Mouse (Mus musculus): ENCODE measurements around the gene Nbeal1.
"Not testable (repeated sequence)": the region's sequence is repeated elsewhere in the genome, so short reads cannot be mapped to it uniquely, and the experiment has no call there.

Nbeal1 gene

DNA sequence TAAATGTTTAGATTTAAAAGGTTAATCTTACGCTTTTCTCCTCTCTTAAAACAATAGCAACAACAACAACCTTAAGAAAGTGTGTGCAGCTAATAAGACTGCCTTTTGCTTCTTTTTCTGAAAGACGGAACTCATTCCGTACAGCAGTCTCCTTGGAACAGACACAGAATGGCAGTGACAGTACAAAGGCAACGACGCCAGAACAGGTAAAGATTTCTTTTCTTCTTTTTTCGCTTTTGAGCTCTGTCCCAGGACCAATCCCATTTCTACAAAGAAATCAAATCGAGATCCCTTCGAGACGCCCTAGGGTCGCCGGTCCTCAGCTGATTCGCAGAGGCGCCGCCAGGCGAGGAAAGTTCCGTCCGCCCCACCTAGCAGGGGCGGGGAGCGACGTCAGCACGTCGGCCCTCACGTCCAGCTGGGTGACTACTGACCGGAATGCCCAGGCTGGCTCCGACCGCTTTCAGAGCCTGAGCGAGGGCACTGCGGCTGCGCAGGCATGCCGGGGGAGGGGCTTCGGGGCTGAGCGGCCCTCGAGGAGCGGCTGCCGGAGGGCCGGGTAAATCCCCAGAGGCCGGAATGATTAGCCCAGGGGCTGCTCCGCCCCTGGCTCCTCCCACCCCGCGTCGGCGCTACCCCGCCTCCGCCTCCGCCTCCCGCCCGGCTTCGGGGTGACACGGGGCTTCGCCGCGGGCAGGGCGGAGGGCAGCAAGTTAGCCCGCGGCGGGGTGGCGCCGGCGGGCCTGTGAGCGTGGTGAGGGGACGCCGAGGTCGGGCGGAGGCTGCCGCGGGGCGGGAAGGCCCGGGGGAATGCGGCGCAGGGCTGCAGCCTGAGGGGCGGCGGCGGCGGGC, at the start of gene Nbeal1:
Gene Nbeal1, plus strand, starts transcription at position 668 of the 852 bp plus-strand sequence.
- DNase-seq (ENCODE audit: low read depth in 1 of 2, low spot score in 2 of 2), result peak; percentile 97 to 99

- no peak for DNase-seq (ENCODE audit: low read depth in 1 of 2, low spot score in 2 of 2)
Observed at GRCm38 (mm10) chr1:60137346-60137745, 43.1 kb upstream of the Nbeal1 start.

- no peak for DNase-seq (ENCODE audit: low read depth in 1 of 2, low spot score in 2 of 2)
Observed at GRCm38 (mm10) chr1:60152700-60153099, 27.7 kb upstream of the Nbeal1 start.

- no peak for DNase-seq (ENCODE audit: low read depth in 1 of 2, low spot score in 2 of 2)
Observed at GRCm38 (mm10) chr1:60156651-60157050, 23.7 kb upstream of the Nbeal1 start.

GRCm38 (mm10) chr1:60158411-60158810, 22.0 kb upstream of the Nbeal1 start:
- DNase-seq (ENCODE audit: low read depth in 1 of 2, low spot score in 2 of 2), result peak in 1 of 2 experiments; percentile 29

GRCm38 (mm10) chr1:60163676-60164075, 16.7 kb upstream of the Nbeal1 start:
- no peak for DNase-seq (ENCODE audit: low read depth in 1 of 2, low spot score in 2 of 2)

DNA sequence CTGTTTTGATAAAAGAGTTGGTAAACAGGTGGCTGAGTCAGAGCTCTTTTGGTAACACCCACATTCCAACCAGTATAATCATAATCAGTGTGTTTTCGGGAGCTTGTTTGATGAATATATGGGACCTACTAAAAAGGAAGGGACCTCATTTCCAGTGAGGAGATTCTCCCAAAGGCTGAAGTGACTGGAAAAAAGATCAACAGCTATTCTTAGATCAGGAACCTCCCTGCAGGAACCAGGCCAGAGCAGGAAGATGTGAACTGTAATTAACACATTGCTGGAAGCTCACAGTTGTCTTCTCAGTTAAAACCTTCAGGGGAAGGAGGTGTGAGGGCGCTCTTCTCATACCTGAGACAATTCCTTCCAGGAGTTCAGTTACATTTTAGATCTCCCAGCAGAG, 10.8 kb upstream of the Nbeal1 start:
- DNase-seq (ENCODE audit: low read depth in 1 of 2, low spot score in 2 of 2), result no peak

DNA sequence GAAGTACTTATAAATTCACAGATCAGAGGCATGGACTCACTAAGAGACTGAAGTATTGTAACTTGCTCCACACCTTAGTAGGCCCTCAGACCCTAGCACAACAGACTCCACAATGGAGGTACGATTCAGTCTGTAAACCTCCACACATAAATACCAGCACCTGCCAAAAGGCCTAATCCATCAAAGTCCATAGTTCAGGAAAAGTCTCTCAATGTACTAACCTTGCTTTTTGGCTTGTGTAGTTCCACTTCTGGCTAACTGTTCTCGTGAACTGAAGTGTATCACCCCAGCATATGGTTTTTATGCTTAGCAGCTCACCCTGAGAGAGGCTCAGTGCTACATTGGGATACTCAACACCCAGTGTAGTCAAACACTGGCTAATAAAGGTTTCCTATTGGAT, 10.1 kb upstream of the Nbeal1 start:
- DNase-seq (ENCODE audit: low read depth in 1 of 2, low spot score in 2 of 2), result no peak

GRCm38 (mm10) chr1:60173119-60173518, 7.3 kb upstream of the Nbeal1 start:
- DNase-seq (ENCODE audit: low read depth in 1 of 2, low spot score in 2 of 2), result peak in 1 of 2 experiments; percentile 1

GRCm38 (mm10) chr1:60177814-60178213, 2.6 kb upstream of the Nbeal1 start:
- not testable (repeated sequence) for DNase-seq (ENCODE audit: low read depth in 1 of 2, low spot score in 2 of 2)

DNA sequence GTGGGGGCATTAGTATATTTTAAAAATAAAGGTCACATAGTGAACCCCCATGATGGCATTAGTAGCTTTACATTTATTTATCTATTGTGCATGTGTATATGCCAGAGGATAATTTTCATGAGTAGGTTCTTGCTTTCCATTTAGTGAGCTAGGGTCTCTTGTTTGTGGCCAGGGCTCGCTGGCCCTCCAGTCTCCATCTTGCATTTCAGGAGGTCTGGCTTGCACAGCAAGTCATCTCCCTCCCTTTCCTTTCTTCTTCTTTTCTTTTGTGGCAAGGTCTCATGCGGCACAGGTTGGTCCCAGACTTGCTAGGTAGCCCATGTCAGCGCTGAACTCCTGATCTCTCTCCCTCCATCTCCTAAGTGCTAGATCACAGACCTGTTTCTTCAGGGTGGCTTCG, 1.0 kb upstream of the Nbeal1 start:
- DNase-seq (ENCODE audit: low read depth in 1 of 2, low spot score in 2 of 2), result no peak

DNA sequence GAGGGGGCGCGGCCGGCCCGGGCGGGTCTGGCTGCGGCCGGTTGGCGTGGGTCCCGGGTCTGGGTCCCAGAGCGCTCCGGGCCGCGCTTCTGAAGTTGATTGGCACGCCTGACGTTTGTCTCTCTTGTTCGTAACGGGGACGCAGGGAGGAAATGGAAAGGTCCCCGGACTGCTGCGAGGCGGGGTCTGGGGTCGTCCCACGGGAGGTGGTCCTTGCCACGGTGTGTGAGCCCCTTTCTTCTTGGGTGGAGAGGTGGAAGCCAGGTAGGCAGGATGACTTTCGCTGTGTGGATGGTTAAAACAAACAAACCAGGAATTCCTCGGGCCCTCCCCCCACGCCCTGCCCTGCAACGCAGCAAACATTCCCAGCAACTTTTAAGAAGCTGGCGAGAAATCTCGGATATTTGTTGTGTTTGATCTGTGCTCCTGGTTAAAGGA, 404 bp downstream of the Nbeal1 start:
- DNase-seq (ENCODE audit: low read depth in 1 of 2, low spot score in 2 of 2), result no peak

DNA sequence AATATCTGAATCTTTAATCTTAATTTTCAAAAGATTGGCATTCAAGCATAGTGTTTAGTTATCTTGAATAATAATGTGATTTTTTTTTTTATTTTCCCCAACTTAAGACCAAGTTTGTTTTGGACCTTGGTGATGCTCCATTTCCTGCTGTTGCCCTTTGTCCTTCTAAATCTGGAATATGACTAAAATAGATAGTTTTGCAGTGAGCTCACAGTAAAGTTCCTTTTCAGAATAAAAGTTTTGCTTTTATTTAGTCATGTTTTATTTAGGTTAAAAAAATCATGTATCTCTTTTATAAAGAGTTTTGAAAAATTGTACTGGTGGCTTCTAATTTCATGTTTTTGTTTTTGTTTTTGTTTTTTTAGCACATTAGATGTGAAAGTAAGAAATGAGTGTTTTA, 8.1 kb downstream of the Nbeal1 start:
- no peak for DNase-seq (ENCODE audit: low read depth in 1 of 2, low spot score in 2 of 2)

DNA sequence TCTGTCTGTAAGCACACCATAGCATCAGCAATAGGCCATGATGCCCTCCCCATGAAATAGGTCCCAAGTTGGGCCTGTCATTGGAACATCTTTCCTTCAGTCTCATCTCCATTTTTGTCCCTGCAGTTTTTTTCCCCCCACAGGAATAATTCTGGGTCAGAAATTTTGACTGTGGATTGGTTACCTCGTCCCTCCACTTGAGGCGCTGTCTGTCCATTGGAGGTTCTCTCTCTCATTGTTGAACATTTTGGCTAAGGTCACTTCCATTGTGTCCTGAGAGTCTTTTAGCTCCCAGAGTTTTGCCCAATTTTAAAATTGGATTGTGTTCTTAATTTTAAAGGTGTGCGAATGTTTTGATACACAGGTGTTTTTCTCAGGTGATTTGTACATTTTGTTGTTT, 16.4 kb downstream of the Nbeal1 start:
- no peak for DNase-seq (ENCODE audit: low read depth in 1 of 2, low spot score in 2 of 2)

DNA sequence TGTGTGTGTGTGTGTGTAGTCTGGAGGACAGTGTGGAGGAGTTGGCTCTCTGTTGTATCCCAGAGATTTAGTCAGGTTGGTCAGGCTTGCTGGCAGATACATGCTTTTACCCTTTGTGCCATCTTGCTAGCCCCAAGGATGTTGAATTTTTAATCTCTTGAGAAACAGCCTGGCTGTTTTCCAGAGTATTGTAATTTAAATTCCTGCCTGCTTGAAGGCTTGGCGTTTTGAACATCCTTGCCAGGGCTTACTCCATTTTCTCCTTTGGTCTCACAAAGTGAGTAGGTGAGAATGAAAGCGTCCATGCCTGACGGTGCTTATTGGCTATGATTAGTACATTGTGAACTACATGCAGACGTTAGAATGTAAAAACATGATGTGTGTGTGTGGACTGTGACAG, 18.6 kb downstream of the Nbeal1 start:
- no peak for DNase-seq (ENCODE audit: low read depth in 1 of 2, low spot score in 2 of 2)

DNA sequence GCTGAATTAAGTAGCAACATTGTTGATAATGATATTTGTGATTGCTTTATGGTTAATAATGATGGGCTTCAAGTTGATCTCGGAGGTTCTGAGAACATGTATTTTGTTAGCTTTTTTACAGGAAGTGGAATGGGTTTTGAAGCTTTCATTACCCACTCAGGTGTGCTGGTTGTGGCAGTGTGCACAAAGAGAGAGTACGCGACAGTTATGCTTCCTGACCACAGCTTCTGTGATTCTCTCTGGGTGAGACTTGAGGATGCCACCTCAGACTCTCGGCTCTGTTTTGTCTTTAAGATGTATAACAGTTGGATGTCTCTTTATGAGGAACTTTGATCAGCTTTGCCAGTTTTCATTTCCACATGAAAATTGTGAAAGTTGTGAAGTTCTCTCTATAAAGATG, 55.9 kb downstream of the Nbeal1 start:
- no peak for DNase-seq (ENCODE audit: low read depth in 1 of 2, low spot score in 2 of 2)

GRCm38 (mm10) chr1:60240430-60240829, 60.0 kb downstream of the Nbeal1 start:
- DNase-seq (ENCODE audit: low read depth in 1 of 2, low spot score in 2 of 2), result no peak

- DNase-seq (ENCODE audit: low read depth in 1 of 2, low spot score in 2 of 2), result no peak
Observed at GRCm38 (mm10) chr1:60268113-60268512, 87.7 kb downstream of the Nbeal1 start.

DNA sequence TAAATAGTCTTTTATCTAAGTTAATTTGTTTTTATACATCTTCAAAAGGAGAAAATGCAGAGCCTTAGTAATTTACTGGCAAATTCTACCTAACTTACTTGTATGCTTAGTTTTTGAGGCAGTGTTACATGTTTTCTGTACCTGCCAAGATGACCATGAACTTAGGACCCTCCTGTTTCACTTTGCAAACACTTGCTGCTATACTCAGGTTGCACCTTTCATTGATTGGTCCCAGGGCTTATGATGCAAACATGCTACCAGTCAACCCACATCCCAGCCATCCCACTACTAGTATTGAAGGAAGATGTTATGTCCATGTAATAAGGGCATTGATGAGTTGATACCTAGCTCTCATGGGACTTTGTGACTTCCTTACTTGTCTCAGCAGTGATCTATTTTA, 88.9 kb downstream of the Nbeal1 start:
- no peak for DNase-seq (ENCODE audit: low read depth in 1 of 2, low spot score in 2 of 2)

GRCm38 (mm10) chr1:60272471-60272870, 92.1 kb downstream of the Nbeal1 start:
- DNase-seq (ENCODE audit: low read depth in 1 of 2, low spot score in 2 of 2), result no peak

- no peak for DNase-seq (ENCODE audit: low read depth in 1 of 2, low spot score in 2 of 2)
Observed at GRCm38 (mm10) chr1:60293921-60294320, 113.5 kb downstream of the Nbeal1 start.

GRCm38 (mm10) chr1:60342808-60343629, 162.6 kb downstream of the Nbeal1 start, which contains the start of gene Cyp20a1:
Cyp20a1 (plus strand) TSS chr1:60343323.
- DNase-seq (ENCODE audit: low read depth in 1 of 2, low spot score in 2 of 2), result peak; percentile 57 to 75
